Mouse (Mus musculus): ENCODE measurements around the gene Arhgap31.

The Arhgap31 gene

GRCm38 (mm10) chr16:38712581-38713403 lies at the start of gene Arhgap31:
TSS of gene Arhgap31 (minus strand) at chr16:38713274.
- DNase-seq = peak; percentile 77 to 80

- no peak for DNase-seq
Observed at GRCm38 (mm10) chr16:38762401-38762800, 49.3 kb upstream of the Arhgap31 start.

- no peak for DNase-seq
Observed at GRCm38 (mm10) chr16:38761972-38762371, 48.9 kb upstream of the Arhgap31 start.

- peak; percentile 9 to 18 for DNase-seq
Observed at GRCm38 (mm10) chr16:38760834-38761375, 47.8 kb upstream of the Arhgap31 start.

- no peak for DNase-seq
Observed at GRCm38 (mm10) chr16:38760239-38760638, 47.2 kb upstream of the Arhgap31 start.

GRCm38 (mm10) chr16:38758104-38758861 lies 45.2 kb upstream of the Arhgap31 start:
- DNase-seq = no peak

- no peak for DNase-seq
Observed at GRCm38 (mm10) chr16:38757626-38758025, 44.6 kb upstream of the Arhgap31 start.

- no peak for DNase-seq
Observed at GRCm38 (mm10) chr16:38756572-38756971, 43.5 kb upstream of the Arhgap31 start.

- no peak for DNase-seq
Observed at GRCm38 (mm10) chr16:38756177-38756503, 43.1 kb upstream of the Arhgap31 start.

- DNase-seq = no peak
Observed at GRCm38 (mm10) chr16:38755452-38756176, 42.5 kb upstream of the Arhgap31 start.

GRCm38 (mm10) chr16:38753631-38754030 lies 40.6 kb upstream of the Arhgap31 start:
- no peak for DNase-seq

GRCm38 (mm10) chr16:38750803-38751202 lies 37.7 kb upstream of the Arhgap31 start:
- DNase-seq = no peak

GRCm38 (mm10) chr16:38743941-38744673 lies 31.0 kb upstream of the Arhgap31 start:
- DNase-seq = no peak

- peak; percentile 34 to 37 for DNase-seq
Observed at GRCm38 (mm10) chr16:38742659-38743131, 29.6 kb upstream of the Arhgap31 start.

GRCm38 (mm10) chr16:38742113-38742658 lies 29.1 kb upstream of the Arhgap31 start, which contains the start of gene B4galt4:
TSS of gene B4galt4 (plus strand) at chr16:38742264.
- DNase-seq = peak; percentile 61 to 69

GRCm38 (mm10) chr16:38741204-38741903 lies 28.3 kb upstream of the Arhgap31 start:
- DNase-seq = no peak

- no peak for DNase-seq
Observed at GRCm38 (mm10) chr16:38730921-38731320, 17.8 kb upstream of the Arhgap31 start.

- no peak for DNase-seq
Observed at GRCm38 (mm10) chr16:38729610-38730288, 16.7 kb upstream of the Arhgap31 start.

GRCm38 (mm10) chr16:38729139-38729538 lies 16.1 kb upstream of the Arhgap31 start:
- DNase-seq = no peak

- DNase-seq = no peak
Observed at GRCm38 (mm10) chr16:38728576-38729132, 15.6 kb upstream of the Arhgap31 start.
